Mouse (Mus musculus) lung, embryonic 16.5 days (tissue): ENCODE results near the gene Nemf. TPM values are rescaled to one million over a fixed set of nuclear protein-coding genes. Genes with fewer than 3 reads are reported as not detected.

Source experiments
- ATAC-seq: fragments of 200-750 bp; cut with Nextera tagmentation; 2 replicates; pipeline ENCODE4 v1.8.0; 2017; ENCODE audit warnings: low read depth, mild to moderate bottlenecking, moderate library complexity
- H3K27ac ChIP-seq: fragments of 300-500 bp; sonication (generic); 2 replicates; pipeline ENCODE4 v1.5.1; 2014; ENCODE audit warnings: mild to moderate bottlenecking, control low read depth, low read length
- H3K27me3 ChIP-seq: fragments of 300-500 bp; sonication (generic); 2 replicates; pipeline ENCODE4 v1.6.1; 2014; ENCODE audit warnings: low read depth, low read length, mixed read lengths; ENCODE audit not compliant: control insufficient read depth, insufficient read depth
- H3K36me3 ChIP-seq: fragments of 300-500 bp; sonication (generic); 2 replicates; pipeline ENCODE4 v1.6.1; 2014; ENCODE audit warnings: low read length; ENCODE audit not compliant: control insufficient read depth, insufficient read depth
- H3K4me1 ChIP-seq: fragments of 300-500 bp; sonication (generic); replicated peaks from 2 replicates; pipeline ENCODE4 v1.6.1; 2014; ENCODE audit warnings: low read length, mixed read lengths; ENCODE audit not compliant: control insufficient read depth, insufficient read depth
- H3K4me2 ChIP-seq: fragments of 300-500 bp; sonication (generic); 2 replicates; pipeline ENCODE4 v1.6.1; 2014; ENCODE audit warnings: low read depth, low read length, control low read depth
- H3K4me3 ChIP-seq: fragments of 300-500 bp; sonication (generic); 2 replicates; pipeline ENCODE4 v1.5.1; 2014; ENCODE audit warnings: mild to moderate bottlenecking, low read length, control low read depth
- H3K9ac ChIP-seq: fragments of 300-500 bp; sonication (generic); 2 replicates; pipeline ENCODE4 v1.6.1; 2014; ENCODE audit warnings: low read length, control low read depth
- H3K9me3 ChIP-seq: fragments of 300-500 bp; sonication (generic); 2 replicates; pipeline ENCODE4 v1.6.1; 2016; ENCODE audit warnings: low read length; ENCODE audit not compliant: control insufficient read depth
- WGBS: fragments of 180-500 bp; shearing (Covaris S2); extraction: QIAGEN DNeasy Blood & Tissue Kit; methylation state at CpG from one replicate; pipeline ENCODE4 v1.1.7; 2014; 5-methylcytosine and 5-hydroxymethylcytosine counted together
- polyA plus RNA-seq: library from polyadenylated mRNA; unstranded; fragments of >200 nt; fragmentation: Nextera tagmentation; extraction: Ambion mirVana; gene quantifications from 2 replicates; pipeline ENCODE4 v1.2.1, GENCODE M21; 2015

The Nemf gene
- polyA plus RNA-seq: 85.9 and 86.9 TPM in 2 replicates

DNA sequence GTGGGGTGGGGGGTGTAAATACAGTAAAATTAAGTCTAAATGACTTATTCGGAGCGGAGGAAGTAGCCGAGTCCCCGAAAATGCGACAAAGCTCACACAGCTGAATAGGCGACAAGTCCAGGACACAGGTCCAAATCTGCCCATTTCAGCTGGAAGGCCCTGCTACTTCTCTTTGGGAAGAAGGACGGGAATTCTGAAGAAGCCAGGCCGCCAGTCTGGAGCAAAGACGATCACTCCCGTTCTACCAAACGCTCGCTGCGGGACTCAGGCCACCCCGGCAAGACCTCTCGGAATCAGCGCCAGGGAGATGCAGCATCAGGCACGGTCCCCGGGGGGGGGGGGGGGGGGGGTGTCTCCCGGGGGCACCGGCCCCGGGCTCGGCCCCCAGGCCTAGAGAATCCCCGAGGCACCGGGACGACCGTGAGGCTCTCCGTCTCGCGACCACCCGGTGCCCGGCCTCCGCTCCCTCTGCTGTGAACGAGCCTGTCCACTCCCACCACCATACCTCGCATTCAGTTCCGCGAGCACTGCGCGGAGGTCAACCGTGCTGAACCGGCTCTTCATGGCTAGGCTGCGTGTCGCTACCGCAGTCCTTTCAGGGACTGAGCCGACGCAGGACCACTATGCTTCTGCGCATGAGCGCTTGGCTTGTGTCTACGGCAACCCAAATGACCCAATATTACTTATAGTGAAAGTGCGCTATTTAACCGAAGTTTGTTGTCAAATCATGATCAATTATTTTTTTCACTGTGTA, at the start of gene Nemf:
Nemf (minus strand) TSS at position 620 of the 754 bp plus-strand sequence.
- H3K4me3 ChIP-seq: peak within 1 kb of the TSS; percentile 86
- H3K9me3 ChIP-seq: no peaks in the 10 kb centered on the region
- WGBS: under 1% methylated on average over 42 of the region's 50 CpGs
- H3K27me3 ChIP-seq: no peaks in the 10 kb centered on the region
- H3K4me2 ChIP-seq: peak within 1 kb of the TSS; percentile 72
- ATAC-seq: peak; percentile 63
- peak within 1 kb of the TSS; percentile 78 for H3K27ac ChIP-seq
- H3K36me3 ChIP-seq: peaks cover 7% of the 10 kb centered on the region; the same call in 1 of the 2 replicates
- H3K4me1 ChIP-seq: peaks cover 3% of the 10 kb centered on the region; the same call in 1 of the 2 replicates
- H3K9ac ChIP-seq: peak within 1 kb of the TSS; percentile 89

GRCm38 (mm10) chr12:69402594-69403167, 45.7 kb upstream of the Nemf start:
- Histone ChIP-seq H3K4me1 (peaks cover 5% of the 10 kb centered on the region; the same call in 1 of the 2 replicates), H3K4me2 (no peak overlapping the region), H3K27ac (no peak overlapping the region), H3K36me3 (no peaks in the 10 kb centered on the region), H3K9ac (no peak overlapping the region), H3K4me3 (no peak overlapping the region), H3K9me3 (no peaks in the 10 kb centered on the region), H3K27me3 (no peaks in the 10 kb centered on the region)
- 84% methylated on average over 13 of the region's 13 CpGs for WGBS
- no peak for ATAC-seq

DNA sequence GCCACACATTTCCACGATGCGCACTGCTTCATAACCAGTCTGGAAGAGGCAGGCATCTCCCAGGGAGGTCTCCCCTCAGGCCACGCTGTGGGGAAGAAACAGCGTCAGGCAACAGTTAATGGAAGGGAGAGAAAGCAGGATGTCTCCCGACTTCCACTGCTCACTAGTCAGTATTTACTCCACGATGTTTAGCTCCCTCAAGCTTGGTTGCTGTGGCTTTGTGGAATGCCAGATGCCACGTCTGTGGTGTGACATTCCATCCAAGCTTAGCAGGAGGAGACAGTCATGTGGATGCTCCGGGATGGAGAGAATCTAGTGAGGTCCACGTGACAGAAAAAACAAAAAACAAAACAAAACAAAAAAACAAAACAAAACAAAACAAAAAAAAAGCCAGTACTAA, 45.1 kb upstream of the Nemf start:
- H3K36me3 ChIP-seq: no peaks in the 10 kb centered on the region
- no peak overlapping the region for H3K9ac ChIP-seq
- no peak for ATAC-seq
- H3K4me2 ChIP-seq: no peak overlapping the region
- 47% methylated on average over 9 of the region's 9 CpGs for WGBS
- peaks cover 5% of the 10 kb centered on the region; the same call in 1 of the 2 replicates for H3K4me1 ChIP-seq
- no peaks in the 10 kb centered on the region for H3K9me3 ChIP-seq
- H3K27me3 ChIP-seq: no peaks in the 10 kb centered on the region
- H3K4me3 ChIP-seq: no peak overlapping the region
- H3K27ac ChIP-seq: no peak overlapping the region

DNA sequence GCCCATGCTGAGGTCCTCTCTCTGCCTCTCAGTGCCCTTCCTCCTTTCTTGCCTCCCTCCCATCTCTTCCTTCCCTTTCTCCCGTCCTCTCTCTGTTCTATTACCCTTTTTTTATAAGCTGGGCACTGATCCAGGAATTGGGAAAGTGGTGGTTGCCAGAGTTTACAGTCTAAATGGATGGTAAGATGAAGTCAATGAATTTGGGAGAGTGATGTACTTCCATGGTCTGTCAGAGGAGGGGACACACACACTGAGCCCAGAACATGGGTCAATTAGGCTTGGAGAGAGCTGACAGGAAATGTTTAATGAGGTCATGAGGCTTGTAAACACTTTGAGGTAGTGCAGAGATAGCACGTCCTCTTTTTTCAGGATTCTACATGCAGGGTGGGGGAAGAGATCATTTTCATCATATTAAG, 43.9 kb upstream of the Nemf start:
- 5% methylated on average over 2 of the region's 2 CpGs for WGBS
- Histone ChIP-seq H3K27ac (no peak overlapping the region), H3K36me3 (no peaks in the 10 kb centered on the region), H3K27me3 (no peaks in the 10 kb centered on the region), H3K4me2 (no peak overlapping the region), H3K4me3 (no peak overlapping the region), H3K9me3 (no peaks in the 10 kb centered on the region), H3K4me1 (peaks cover 5% of the 10 kb centered on the region; the same call in 1 of the 2 replicates), H3K9ac (no peak overlapping the region)
- peak; percentile 43; the same call in 1 of the 2 replicates for ATAC-seq

DNA sequence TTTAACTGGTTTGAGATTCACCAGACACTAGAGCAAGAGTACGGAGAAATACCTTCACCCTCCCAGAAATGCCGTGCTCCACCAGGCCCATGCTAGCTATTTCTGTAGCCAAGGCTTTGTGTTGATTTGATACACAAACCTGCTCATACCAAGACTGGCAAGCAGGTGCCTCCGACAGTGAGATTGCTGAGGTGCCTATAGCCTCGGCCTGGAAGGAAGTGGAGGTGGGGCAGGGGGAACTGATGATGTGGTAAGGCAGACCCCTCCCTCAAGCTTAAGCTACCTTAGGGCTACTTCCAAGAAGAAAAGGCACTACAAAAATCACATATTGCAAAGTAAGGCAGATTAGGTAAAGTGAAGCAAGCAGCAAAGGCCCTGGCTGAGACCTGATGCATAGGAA, 43.4 kb upstream of the Nemf start:
- Histone ChIP-seq H3K4me3 (no peak overlapping the region), H3K4me2 (no peak overlapping the region), H3K27ac (no peak overlapping the region), H3K4me1 (peaks cover 5% of the 10 kb centered on the region; the same call in 1 of the 2 replicates), H3K27me3 (no peaks in the 10 kb centered on the region), H3K36me3 (no peaks in the 10 kb centered on the region), H3K9me3 (no peaks in the 10 kb centered on the region), H3K9ac (no peak overlapping the region)
- no peak for ATAC-seq
- 68% methylated on average over 4 of the region's 4 CpGs for WGBS

- Histone ChIP-seq H3K4me3 (no peak overlapping the region), H3K4me2 (no peak overlapping the region), H3K27ac (no peak overlapping the region), H3K9me3 (no peaks in the 10 kb centered on the region), H3K36me3 (no peaks in the 10 kb centered on the region), H3K4me1 (no peaks in the 10 kb centered on the region), H3K9ac (no peak overlapping the region), H3K27me3 (no peaks in the 10 kb centered on the region)
- no peak for ATAC-seq
- 69% methylated on average over 6 of the region's 6 CpGs for WGBS
These were observed 37.5 kb upstream of the Nemf start for GRCm38 (mm10) chr12:69394456-69394855.

DNA sequence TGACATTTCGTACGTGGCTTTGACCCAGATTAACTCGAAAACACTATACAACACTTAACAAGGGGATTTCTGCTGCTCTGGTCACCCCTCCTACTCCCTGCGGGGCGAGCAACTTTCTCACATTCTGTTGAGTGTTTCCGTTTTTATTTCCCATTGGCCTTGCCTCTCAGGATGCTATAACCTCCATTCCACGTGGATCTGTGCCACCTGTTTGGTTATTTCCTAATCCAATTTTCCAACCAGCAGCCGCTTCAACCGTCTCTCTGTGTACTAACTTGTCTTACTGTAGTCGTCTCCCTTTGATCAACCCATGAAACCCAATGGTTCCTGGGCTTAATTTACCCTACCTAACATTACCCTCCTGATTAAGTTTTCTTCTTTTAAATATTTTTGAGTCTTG, 36.1 kb upstream of the Nemf start:
- Histone ChIP-seq H3K4me2 (no peak overlapping the region), H3K4me1 (no peaks in the 10 kb centered on the region), H3K9ac (no peak overlapping the region), H3K36me3 (no peaks in the 10 kb centered on the region), H3K27me3 (no peaks in the 10 kb centered on the region), H3K9me3 (no peaks in the 10 kb centered on the region), H3K4me3 (no peak overlapping the region), H3K27ac (no peak overlapping the region)
- 74% methylated on average over 10 of the region's 10 CpGs for WGBS
- ATAC-seq: no peak

- 73% methylated on average over 7 of the region's 7 CpGs for WGBS
- H3K4me3 ChIP-seq: no peak overlapping the region
- no peak overlapping the region for H3K4me2 ChIP-seq
- H3K9ac ChIP-seq: no peak overlapping the region
- H3K27ac ChIP-seq: no peak overlapping the region
- ATAC-seq: peak; percentile 36; the same call in 1 of the 2 replicates
- H3K27me3 ChIP-seq: no peaks in the 10 kb centered on the region
- no peaks in the 10 kb centered on the region for H3K4me1 ChIP-seq
- H3K9me3 ChIP-seq: no peaks in the 10 kb centered on the region
- no peaks in the 10 kb centered on the region for H3K36me3 ChIP-seq
These were observed 33.2 kb upstream of the Nemf start for GRCm38 (mm10) chr12:69390000-69390698.

DNA sequence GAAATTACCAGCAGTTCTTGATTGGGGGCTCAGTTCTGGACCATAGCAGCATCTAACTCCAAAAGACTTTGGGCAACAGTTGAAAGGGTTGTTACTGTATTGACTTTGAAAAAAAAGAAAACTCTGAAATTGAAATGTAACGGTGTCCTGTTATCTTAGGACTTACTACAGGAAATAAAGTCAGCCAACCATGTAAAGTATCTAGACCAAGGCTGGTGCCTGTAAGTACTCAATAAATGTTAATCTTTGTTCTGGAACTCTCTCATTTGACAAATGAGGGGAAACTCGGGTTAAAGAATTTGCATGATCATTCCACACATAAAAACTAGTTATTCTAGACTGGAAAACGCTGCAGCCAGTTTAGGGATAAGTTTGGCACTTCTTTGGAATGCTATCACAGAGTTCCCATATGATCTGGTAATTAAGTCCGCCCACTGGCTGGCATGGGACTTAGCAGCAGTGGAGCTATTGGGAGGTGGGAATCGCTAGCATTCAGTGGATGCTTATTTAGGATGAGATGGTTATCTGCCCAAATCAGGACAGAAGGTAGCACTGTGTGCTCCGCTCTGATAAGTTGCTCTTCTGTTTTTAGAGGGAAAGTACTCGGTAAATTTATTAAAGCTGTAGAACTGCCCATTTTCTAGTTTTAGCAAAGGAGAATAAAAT, 32.4 kb upstream of the Nemf start:
- no peak overlapping the region for H3K9ac ChIP-seq
- no peak overlapping the region for H3K4me3 ChIP-seq
- no peak overlapping the region for H3K4me2 ChIP-seq
- no peaks in the 10 kb centered on the region for H3K27me3 ChIP-seq
- H3K4me1 ChIP-seq: no peaks in the 10 kb centered on the region
- no peaks in the 10 kb centered on the region for H3K36me3 ChIP-seq
- no peak for ATAC-seq
- H3K27ac ChIP-seq: no peak overlapping the region
- WGBS: 52% methylated on average over 7 of the region's 7 CpGs
- no peaks in the 10 kb centered on the region for H3K9me3 ChIP-seq
